Mouse (Mus musculus) retina, embryonic 14.5 days (tissue): ENCODE results near the gene Yars2.
"Not testable (repeated sequence)": the region's sequence is repeated elsewhere in the genome, so short reads cannot be mapped to it uniquely, and the experiment has no call there.

Experiments used
- DNase-seq: peaks from one replicate; pipeline ENCODE4 v3.0.0-alpha.2; 2015; ENCODE audit warnings: low spot score

Yars2 gene

DNA sequence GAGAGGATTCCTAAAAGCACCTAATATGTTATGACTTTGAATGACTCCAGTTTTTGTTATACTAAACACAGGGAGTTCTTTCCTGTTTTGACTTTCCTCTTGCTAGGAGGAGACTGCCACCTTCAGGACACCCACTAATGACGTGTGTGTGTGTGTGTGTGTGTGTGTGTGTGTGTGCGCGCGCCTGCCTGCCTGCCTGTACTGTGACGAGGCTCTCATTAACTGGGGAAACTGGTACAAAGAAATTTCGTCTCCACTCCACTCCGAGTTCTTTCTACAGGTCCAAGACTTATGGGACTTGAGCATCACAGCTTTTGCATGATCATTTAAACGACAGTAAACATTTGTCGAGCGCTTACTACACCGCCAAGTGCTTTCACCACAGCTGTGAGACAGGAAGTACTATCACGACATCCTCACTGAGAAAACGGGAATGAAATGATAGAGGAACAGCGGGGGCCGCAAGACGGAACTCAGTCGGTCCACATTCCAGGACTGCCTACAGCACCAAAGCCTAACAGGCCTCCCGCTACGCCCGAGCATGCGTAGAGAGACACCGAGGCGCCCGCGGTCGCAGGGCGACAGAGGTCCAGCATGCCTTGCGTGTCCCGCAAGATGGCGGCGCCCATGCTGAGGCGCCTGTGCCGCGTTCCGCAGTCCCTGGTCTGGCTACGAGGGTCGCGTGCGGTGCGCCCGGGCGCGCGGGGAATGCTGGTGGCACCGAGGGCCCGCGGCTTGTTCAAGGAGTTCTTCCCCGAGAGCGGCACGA, at the start of gene Yars2:
Gene Yars2, plus strand, starts transcription at position 597 of the 769 bp plus-strand sequence.
- peak; percentile 91 for DNase-seq

DNA sequence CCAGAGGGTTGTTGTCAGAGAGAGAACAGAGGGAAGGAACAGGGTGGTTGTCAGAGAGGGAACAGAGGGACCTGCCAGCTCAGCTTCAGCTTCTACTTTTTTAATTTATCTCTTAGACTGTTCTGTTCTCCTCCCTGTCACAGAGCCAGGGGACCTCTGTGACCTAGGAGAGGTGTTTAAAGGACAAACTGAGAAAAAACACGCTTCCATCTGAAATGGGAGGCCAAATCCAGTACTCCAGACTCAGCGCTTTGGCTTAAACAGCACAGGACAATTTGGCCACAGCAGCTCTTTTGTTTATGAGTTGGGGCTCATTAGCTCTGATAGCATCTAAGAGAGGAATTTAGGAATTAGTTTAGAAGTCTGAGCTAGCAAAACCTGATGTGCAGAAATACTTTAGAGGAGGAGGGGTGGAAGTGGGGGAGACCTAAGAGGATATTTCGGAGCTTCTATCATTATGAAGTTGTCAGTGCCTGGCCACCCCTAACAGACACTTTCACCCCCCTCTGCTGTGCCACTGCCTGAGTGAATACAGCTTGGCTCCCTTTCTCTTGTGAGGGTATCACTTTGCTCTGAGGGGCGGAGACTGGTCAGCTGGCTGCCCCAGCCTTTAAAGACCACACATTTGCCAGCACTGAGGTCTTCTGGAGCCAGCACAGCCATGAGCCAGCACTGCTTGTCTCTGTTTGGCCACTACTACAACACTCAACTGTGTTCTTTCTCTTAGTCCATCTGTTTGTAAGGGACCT, 49.3 kb upstream of the Yars2 start:
- DNase-seq = peak; percentile 64

DNA sequence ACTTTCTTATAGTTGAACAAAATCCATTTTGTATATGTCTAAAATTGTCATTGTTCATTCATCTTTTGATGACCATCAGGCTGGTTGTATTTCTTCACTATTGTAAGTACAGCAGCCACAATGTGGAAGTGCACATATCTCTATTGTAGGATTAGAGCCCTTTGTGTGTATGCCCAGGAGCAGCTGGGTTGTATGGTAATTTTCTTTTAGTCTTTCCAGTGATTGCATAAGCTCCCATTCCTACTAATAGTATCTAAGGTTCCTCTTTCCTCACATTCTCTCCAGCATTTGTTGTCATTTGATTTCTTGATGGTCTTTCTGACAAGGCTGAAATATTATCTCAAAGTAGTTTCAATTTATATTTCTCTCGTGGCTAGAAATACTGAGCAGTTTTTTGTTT, 47.5 kb upstream of the Yars2 start:
- DNase-seq = no peak

DNA sequence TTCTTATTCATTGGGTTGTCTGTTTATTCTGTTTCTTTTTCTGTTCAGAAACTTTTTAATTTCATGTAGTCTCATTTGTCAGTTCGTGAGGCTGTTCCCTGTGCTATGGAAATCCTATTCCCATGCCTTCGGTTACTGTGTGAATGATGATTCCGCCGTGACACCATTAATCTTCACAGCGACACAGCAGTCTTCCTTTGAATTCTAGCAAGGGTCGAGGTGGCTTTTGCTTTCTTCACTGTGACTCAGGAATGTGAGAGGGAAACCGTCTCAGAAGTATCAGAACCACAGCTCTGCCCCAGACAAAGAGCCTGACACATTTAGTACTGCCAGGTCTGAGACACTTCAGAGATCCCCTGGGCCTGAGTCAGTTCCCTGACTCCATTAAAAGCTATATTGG, 46.9 kb upstream of the Yars2 start:
- no peak for DNase-seq

DNA sequence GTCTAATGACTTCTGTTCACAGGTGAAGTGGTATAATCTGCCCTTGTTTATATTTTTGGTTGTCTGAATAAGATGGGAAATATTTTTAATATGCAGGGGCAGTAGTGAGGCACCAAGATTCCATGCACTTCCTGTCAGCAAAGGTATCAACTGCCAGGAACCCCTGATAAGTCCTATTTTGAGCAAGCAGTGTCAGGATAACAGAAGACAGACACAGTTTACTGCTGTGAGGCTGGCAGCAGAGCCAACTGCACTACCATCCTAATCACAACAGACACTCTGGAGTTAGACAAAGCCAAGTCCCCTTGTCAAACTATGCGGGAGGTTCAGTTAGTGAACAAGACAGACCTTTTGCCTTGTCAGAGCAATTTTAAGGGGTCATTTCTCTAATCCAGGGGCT, 46.1 kb upstream of the Yars2 start:
- DNase-seq = no peak

DNA sequence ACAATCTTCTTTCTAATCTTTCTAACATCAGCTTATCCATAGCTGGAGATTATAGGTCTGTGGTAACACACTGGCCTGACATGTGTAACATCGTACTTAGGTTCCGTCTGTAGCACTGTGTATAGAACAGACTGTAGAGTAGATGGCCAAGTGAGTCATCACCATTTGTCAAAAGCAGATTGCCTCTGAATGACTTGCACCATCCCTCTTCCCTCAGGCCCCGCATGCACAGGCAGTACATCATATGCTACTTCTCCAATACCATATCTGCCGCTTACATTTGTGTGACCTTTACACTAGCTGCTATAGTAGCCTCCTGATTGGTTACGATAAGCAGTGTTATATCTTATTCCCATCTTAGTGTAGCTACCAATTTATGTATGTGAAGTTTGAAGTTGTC, 41.9 kb upstream of the Yars2 start:
- DNase-seq = no peak

DNA sequence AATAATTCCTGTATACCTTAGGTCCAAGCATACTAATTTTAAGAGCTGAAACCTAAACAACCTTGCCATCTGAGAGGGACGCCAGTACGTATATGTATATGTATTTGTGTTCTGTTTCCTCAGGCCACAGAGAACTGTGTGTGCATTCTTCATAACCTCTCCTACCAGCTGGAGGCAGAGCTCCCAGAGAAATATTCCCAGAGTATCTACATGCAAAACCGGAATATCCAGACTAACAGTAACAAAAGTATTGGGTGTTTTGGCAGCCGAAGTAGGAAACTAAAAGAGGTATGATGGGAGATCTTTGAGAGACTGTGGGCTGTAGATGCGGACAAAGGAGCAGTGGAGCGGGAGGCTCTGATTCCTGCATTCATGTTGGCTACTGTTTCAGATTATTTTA, 41.3 kb upstream of the Yars2 start:
- DNase-seq = no peak

DNA sequence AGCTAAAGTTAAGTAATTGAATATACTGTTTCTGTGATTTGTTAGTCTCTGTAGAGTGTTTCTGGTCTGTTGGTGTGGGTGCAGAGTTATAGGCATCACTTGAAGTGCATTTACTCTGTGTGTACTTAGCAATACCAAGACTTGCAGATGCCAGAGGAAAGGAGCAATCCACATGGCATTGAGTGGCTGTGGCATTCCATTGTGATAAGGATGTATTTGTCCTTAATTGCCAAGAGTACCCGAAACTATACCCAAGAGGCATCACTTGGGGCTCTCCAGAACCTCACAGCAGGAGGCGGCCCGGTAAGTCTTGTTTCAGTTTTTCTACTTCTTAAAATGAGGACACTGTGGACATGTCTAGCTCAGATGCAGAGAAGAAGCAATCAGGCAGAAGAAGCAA, 40.3 kb upstream of the Yars2 start:
- no peak for DNase-seq

DNA sequence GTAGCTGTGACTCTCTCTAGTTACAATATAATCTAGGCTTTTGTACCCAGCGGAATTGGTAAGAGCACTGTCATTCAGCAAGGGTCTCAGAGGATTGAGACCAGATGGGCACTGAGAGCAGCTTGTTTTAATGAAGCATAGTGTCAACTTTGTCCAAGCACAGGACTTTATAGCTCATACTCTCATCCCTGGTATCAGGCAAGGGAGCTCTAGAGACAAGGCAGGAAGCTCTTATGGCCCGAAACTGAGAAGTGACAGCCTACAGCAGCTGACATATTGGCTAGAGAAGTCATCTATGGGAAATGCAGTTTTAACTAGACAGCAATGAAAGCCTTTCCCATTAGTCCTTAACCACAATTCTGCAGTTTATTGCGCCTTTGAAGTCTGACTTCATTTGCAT, 29.8 kb upstream of the Yars2 start:
- DNase-seq = no peak

DNA sequence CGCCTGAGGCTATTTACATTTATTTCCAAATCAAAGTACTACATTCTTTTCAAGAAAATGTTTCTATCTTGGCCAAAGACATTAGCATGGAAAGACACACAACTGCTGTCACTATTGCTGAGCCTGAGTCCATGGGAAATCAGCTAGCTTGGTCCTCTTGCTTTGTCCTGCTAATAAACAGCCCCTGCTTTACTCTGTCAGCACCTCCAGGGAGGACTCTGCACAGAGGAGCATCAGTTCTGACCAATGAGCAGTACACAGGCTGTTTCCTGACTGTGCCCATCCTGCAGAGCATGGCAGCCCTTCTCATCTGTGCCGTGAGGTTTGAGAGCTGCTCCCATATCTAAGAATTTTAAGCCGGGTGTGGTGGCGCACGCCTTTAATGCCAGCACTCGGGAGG, 29.0 kb upstream of the Yars2 start:
- no peak for DNase-seq

DNA sequence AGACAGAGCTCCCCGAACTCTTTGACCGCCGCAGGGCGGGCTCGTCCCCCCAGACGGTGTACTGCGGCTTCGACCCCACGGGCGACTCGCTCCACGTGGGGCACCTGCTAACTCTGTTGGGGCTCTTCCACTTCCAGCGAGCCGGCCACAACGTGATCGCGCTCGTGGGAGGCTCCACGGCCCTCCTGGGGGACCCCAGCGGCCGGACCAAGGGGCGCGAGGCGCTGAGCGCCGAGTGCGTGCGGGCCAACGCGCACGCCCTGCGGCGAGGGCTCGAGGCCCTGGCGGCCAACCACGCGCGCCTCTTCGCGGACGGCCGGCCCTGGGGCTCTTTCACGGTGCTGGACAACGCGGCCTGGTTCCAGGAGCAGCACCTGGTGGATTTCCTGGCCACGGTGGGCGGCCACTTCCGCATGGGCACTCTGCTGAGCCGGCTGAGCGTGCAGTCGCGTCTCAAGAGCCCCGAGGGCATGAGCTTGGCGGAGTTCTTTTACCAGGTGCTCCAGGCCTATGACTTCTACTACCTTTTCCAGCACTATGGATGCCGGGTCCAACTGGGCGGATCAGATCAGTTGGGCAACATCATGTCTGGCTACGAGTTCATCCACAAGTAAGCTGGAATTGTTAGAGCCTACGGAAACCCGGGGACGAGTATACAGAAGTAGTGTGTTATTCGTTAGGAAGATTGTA, 518 bp downstream of the Yars2 start:
- DNase-seq = peak; percentile 48

DNA sequence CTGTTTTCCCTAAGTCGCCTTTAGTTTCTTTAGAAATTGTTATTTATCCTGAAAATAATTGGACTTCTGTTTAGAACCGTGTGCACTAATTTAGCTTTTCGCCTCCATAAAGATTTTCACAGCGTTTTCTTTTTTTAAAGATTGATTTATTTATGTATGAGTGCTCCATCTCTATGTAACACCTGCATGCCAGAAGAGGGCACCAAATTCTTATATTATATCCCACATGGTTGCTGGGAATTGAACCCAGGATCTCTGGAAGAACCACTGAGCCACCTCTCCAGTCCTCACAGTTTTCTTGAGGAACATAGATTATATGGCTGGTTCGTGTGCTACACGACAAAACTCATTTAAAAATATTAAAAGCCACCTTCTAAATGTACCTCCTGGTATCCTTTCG, 1.1 kb downstream of the Yars2 start:
- DNase-seq = peak; percentile 54

DNA sequence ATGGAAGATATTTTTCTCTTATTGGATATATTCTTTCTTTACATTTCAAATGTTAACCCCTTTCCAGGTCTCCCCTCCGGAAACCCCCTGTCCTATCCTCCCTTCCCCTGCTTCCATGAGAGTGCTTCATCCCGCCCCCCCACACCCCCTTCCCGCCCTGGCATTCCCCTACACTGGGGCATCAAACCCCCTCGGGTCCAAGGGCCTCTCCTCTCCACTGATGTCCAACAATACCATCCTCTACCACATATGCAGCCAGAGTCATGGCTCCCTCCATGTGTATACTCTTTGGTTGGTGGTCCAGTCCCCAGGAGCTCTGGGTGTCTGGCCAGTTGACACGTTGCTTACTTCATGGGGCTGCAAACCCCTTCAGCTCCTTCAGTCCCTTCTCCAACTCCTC, 8.6 kb downstream of the Yars2 start:
- no peak for DNase-seq

DNA sequence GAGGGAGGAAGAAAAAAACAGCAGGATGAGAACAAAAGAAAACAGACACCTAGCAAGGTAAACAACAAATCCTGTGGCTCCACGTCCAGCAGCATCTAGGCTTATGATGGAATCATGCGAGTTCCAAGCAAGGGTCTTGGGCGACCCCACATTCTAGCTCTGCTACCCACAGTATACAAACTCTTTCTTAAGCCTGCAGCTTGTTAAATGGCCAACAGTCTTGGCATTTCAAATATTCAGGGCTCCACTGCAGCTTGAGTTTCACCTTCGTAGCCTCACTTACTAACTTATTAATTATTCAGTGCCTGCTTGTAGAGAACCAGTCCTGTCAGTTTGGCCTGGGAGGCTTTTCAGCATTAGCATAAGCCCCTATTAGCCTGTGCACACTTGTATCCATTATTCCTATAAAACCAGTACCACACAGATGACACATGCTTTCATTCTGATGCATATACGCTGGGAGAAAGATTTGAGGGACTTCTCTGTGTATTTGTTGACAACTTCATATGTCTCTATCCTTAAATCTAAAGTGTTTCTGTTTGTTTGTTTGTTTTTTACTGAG, 23.1 kb downstream of the Yars2 start:
- DNase-seq = no peak

DNA sequence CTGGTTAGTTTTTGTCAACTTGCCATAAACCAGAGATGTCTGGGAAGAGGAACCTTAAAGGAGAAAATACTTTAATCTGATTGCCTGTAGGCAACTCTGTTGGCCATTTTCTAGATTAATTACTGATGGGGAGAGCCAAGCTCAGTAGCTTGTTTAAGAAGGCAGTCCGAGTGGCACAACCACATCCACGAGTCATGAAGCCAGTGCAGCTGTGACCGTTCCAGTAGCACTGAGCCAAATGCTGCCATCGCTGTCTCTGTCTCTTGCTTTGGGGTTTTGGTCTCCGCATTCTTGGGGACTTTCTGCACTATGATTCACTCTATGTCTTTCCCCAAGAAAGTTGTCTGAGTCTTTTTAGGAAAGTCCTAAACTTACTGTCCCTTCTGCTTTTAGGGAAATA, 43.7 kb downstream of the Yars2 start:
- DNase-seq = no peak

DNA sequence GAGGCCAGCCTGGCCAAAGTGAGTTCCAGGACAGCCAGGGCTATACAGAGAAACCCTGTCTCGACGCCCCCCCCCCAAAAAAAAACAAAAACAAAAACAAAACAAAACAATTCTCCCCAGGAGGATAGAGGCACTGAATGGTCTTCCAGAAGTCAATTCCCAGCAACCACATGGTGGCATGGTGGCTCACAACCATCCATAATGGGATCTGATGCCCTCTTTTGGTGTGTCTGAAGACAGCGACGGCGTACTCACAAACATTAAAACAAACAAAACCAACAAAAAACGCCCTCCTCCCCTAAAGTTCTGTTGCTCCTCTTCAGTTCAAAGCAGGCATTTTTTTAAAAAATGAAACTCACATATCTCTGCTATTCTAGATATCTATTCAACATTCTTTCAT, 55.1 kb downstream of the Yars2 start:
- DNase-seq = no peak

DNA sequence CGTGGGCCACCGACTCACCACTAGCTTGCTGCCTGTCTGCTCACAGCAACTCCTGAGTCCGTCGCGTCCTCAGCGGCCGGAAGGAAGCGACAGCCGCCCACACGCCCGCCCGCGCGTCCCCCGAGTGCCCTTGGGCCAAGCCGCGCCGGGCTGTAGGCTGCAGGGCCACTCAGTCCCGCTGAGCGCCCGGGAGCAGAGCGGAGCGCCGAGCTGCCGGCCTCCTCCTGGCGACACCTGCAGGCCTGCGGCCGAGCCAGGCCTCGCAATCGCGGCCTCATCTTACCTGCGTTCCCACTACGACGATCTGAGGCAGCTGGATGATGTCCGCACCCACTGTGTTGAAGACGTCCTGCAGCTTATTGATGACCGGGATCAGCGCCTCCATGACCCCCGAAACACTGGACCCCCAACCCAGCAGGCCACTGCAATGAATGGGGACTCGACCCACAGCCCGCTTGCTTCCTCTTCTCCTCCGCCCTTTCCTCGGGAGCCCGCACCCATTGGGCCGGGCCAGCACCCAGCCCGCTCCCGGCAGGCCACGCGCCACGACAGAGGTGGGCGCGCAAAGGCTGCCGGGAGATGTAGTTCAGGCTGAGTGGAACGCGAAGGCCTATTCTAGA, 55.8 kb downstream of the Yars2 start, which contains the start of gene Dnm1l:
Gene Dnm1l, minus strand, starts transcription at position 479 of the 620 bp plus-strand sequence.
- peak; percentile 90 for DNase-seq

DNA sequence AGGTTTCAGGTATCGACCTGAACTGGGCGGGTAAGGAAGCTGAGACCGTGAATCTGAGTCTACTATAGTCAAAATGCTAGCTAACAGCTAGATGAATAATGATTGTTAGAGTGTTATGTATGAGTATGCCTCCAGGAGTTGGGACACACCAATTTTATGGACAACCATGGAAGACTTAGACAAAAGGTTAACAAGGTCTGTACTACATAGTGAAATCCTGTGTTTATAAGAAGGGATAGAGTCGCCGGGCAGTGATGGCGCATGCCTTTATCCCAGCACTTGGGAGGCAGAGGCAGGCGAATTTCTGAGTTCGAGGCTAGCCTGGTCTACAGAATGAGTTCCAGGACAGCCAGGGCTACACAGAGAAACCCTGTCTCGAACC, 56.3 kb downstream of the Yars2 start:
- DNase-seq = not testable (repeated sequence)
